Mouse (Mus musculus): ENCODE measurements at regions not wholly inside any gene's neighbourhood (a gene's known extent, or its start where the extent isn't known, plus 50 kb on each side); places are given as distances from the start of the nearest gene placed in this dataset.
"Not testable (repeated sequence)": the region's sequence is repeated elsewhere in the genome, so short reads cannot be mapped to it uniquely, and the experiment has no call there.

- no peak for DNase-seq (ENCODE audit: low spot score in 2 of 2)
Observed at GRCm38 (mm10) chr4:21464456-21464855, 221.3 kb downstream of the Prdm13 start.

DNA sequence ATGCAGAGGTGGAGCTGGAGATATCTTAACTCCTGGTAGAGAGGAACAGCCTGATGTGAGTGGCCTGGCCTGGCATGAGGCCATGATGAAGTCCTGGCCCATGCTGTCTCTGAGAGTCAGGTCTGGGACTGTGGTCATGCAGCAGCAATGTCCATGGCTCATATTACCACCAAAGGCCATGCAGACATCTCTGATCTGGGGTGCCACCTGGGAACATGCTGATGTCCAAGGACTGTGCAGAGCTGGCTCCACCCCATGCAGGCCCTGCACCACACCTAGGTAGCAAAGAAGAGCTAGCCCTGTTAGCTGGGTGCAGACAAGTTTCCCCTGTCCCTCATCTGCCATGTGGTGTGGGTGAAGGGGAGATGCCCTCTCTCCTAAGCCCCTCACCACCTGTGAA is 244.5 kb downstream of the Prdm13 start:
- no peak for DNase-seq (ENCODE audit: low spot score in 2 of 2)

- no peak for DNase-seq (ENCODE audit: low spot score in 2 of 2)
Observed at GRCm38 (mm10) chr4:21436710-21437109, 249.1 kb downstream of the Prdm13 start.

- DNase-seq (ENCODE audit: low spot score in 2 of 2): no peak
Observed at GRCm38 (mm10) chr4:21407850-21408249, 277.9 kb downstream of the Prdm13 start.

DNA sequence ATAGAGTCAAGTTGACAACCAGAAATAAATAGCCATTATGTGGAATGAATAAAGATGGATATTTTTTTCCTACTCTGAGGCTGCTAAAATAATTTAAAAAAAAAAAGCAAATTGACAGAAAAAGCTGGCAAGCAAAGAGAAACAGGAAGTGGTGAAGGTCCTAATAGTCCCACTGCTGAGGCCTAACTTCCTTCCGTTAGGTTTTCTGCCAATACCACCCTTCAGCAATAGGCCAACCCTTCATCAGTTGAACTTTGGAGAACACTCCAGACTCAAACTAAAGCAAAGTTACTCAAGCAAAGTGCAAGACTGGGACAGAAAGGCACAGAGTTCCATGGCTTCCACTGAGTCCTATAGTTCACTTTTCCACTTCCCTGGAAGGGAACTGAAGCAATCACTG is 316.4 kb downstream of the Prdm13 start:
- DNase-seq (ENCODE audit: low spot score in 2 of 2): no peak

GRCm38 (mm10) chr4:21368234-21369021 is 317.3 kb downstream of the Prdm13 start:
- peak in 1 of 2 experiments; percentile 9 for DNase-seq (ENCODE audit: low spot score in 2 of 2)

- DNase-seq (ENCODE audit: low spot score in 2 of 2): no peak
Observed at GRCm38 (mm10) chr4:21321769-21322168, 364.0 kb downstream of the Prdm13 start.

GRCm38 (mm10) chr4:21309239-21309638 is 376.5 kb downstream of the Prdm13 start:
- DNase-seq (ENCODE audit: low spot score in 2 of 2): not testable (repeated sequence)

DNA sequence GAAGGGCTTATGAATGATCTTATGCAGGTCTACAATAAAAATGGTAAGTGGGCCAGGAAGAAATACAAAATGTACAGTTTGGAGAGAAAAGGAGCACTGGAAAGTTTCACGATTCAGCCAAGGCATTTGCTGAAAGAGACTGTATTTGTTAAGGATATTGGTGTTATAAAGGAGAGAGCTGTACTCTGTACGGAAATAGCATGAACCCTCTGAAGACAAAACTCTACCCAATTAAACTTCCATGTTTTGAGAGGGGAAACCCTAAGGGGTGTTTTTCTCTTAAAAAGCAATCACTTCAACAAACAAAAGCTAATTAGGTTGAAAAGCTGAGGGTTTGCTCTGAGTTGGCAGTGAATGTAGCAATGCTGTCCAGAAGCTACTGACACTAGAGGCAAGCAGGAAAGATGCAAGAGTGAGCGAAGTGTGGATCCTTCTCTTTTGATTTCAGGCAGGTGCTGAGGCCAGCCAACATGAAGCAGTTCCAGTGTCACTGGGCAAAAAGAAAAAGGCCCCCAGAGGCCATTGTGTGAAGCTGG is 378.2 kb downstream of the Prdm13 start:
- no peak for DNase-seq (ENCODE audit: low spot score in 2 of 2)

DNA sequence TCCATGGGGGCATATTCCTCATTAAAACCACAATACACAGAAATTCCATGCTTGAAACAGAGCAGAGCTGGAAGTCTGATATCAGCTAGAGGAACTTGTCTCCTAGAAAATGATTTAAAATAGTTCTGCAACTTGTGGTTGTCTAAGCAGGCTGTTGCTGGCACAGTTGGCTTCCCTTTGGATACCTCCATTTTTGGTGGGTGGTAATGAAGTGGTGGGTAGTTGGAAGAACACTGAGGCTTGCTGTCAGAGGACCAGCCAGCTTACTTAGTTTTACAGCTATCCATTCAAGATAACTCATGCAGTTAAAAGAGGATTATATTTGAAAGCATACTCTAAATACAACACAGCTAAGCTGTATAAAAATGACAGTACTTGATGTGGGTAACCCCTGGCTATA is 385.6 kb downstream of the Prdm13 start:
- no peak for DNase-seq (ENCODE audit: low spot score in 2 of 2)

- no peak for DNase-seq (ENCODE audit: low spot score in 2 of 2)
Observed at GRCm38 (mm10) chr4:21267302-21267701, 418.5 kb downstream of the Prdm13 start.

DNA sequence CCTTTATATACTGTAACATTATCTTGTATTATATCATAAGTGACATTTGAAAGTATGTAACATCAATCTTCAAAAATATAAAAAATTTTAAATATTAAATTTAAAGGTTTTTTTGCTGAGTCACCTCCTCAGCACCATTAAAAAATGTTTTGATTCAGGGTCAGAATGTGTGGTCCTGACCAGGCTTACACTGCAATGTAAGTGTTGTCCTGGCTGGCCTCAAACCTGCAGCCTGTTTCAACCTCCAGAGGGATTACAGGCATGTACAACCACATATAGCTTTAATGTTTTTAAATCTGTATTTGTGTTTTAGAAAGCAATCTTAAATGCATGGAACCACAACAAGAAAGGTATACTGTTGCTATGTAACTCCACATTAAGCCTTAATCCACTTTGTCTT is 418.9 kb downstream of the Prdm13 start:
- no peak for DNase-seq (ENCODE audit: low spot score in 2 of 2)

GRCm38 (mm10) chr4:21250396-21250795 is 435.4 kb downstream of the Prdm13 start:
- DNase-seq (ENCODE audit: low spot score in 2 of 2): no peak

DNA sequence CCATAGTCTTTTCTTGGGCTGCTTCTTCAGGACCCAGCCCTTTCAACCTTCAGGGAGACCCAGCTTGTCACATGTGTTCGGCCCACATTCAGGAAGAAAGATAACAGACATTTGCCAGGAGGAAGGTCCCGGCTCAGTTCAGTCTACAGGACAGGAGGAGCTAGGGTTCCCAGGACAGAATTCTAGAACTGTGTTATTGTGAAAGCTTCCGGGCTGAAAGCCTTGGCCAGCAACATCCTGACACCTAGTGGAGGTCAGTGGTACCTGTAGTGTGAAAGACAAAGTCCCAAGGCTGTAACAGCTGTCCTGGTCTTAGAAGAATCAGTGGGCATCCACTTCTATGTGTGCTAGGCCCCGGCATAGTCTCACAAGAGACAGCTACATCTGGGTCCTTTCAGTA is 463.1 kb downstream of the Prdm13 start:
- DNase-seq (ENCODE audit: low spot score in 2 of 2): peak; percentile 3 to 29

GRCm38 (mm10) chr4:21207617-21208016 is 478.1 kb downstream of the Prdm13 start:
- DNase-seq (ENCODE audit: low spot score in 2 of 2): no peak

GRCm38 (mm10) chr4:21195620-21196019 is 490.1 kb downstream of the Prdm13 start:
- no peak for DNase-seq (ENCODE audit: low spot score in 2 of 2)

DNA sequence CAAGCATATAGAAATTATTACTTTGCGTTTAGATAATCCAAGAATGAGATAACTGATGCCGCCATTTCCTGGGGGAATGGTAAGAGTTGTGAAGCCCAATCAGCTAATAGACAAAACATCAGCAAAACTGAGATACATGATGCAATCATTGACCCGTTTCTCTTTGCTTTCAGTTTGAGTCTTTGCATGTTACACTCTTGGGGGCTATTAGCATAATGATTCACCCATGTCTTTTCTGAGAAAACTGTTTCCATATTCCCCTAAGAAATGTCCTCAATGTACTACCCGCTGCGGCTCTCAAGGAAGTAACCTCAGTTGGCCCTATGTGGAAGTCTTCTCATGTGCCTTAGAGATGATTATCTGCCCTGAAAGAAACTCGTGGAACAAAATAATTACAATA is 512.0 kb downstream of the Prdm13 start:
- no peak for DNase-seq (ENCODE audit: low spot score in 2 of 2)

DNA sequence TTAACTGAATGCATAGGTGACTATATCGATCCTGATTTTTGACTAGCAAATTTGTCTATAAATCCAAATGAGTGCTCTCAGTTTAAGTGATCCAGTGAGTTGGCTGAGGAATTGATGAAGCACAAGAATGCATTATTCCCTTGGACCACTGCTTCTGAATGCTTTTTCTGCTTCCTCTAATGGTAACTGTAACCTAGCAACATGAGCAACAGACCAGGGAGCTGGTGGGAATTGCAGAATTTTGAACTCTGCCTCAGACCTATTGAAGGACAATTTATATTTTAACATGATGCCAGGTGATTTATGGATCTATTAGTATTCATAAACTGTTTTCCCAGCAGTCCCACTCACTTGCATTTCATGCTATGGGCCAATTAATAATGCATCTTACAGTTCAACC is 512.7 kb downstream of the Prdm13 start:
- DNase-seq (ENCODE audit: low spot score in 2 of 2): no peak

DNA sequence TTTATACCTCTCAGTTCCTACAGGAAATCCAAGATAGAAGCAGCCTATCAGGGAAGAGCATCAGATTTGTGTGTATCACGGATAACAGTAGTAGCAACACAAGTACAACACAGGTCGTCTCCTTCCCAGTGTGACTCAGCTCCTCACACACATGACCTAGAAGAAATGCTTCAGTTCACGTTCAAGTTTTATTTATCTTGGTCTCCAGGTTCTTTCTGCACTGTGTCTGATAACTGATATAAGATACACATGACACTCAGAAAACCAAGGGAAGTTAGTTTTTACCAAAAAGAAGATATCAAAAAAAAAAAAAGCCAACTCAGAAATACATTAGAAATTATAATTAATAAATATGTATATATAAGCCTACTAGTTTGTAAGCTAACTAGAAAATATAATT is 515.0 kb downstream of the Prdm13 start:
- DNase-seq (ENCODE audit: low spot score in 2 of 2): no peak

DNA sequence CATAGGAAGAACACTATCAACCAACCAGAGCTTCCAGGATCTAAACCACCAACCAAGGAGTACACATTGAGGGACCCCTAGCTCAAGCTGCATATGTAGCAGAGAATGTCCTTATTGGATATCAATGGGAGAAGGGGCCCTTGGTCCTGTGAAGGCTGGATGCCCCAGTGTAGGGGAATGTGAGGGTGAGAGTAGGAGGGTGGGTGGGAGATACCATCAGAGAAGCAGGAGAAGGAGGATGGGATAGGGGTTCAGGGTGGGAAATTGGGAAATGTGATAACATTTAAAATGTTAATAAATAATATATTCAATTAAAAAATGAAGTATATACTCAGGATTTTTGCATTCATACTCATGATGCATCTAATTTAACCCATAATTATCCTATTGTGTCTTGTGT is 523.6 kb downstream of the Prdm13 start:
- no peak for DNase-seq (ENCODE audit: low spot score in 2 of 2)

- DNase-seq (ENCODE audit: low spot score in 2 of 2): no peak
Observed at GRCm38 (mm10) chr4:21125892-21126291, 559.9 kb downstream of the Prdm13 start.

DNA sequence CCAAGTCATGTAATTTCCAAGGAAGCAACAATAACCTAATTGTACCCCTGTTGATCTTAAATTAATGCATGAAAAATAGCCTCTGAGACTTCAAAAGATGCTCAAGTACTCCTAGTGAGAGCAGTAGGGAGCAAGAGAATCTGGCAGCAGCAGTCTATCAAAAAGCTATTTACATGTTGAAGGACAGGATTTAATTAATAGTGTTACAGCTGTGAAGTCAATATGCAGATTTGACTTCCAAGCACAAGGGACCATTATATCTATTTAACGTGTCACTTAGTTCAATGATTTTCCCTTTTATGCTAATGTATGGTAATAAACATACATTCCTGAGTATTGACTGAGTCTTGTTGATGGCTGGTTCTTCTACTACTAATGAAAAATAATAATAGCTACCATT is 590.0 kb downstream of the Prdm13 start:
- DNase-seq (ENCODE audit: low spot score in 2 of 2): no peak

DNA sequence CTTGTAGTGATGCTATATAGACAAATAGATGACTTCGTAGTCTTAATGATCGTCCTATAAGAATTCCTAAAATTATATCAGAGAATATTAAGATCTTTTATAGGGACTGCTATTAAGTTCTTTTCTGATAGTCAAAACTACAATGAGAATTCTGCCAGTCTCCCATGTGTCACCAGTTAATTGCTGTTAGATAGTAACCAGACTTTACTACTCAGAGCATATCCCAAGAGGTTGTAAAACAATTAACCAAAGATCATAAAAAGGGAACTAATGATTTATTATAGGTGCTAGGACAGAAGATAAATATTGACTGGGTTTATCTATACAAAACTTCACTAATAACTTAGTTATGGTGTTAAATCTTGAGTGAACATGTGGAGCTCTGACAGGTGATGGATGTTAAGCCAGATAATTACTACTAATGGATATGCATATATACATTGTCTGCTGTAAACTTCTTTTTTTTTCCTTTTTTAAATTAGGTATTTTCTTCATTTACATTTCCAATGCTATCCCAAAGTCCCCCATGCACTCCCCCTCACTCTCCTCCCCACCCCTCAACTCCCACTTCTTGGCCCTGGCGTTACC is 615.5 kb downstream of the Prdm13 start:
- no peak for DNase-seq (ENCODE audit: low spot score in 2 of 2)
